Mouse (Mus musculus): ENCODE results near the gene Nfe2l2. TPM values are rescaled to one million over a fixed set of nuclear protein-coding genes. Genes with fewer than 3 reads are reported as not detected.
A peak's percentile ranks its signal among the peaks of the same experiment; 100 is the strongest.

Gene Nfe2l2
- polyA plus RNA-seq (2014; fragmentation: Nextera tagmentation; extraction: Ambion mirVana), result 88.4 and 92.8 TPM in 2 replicates

DNA sequence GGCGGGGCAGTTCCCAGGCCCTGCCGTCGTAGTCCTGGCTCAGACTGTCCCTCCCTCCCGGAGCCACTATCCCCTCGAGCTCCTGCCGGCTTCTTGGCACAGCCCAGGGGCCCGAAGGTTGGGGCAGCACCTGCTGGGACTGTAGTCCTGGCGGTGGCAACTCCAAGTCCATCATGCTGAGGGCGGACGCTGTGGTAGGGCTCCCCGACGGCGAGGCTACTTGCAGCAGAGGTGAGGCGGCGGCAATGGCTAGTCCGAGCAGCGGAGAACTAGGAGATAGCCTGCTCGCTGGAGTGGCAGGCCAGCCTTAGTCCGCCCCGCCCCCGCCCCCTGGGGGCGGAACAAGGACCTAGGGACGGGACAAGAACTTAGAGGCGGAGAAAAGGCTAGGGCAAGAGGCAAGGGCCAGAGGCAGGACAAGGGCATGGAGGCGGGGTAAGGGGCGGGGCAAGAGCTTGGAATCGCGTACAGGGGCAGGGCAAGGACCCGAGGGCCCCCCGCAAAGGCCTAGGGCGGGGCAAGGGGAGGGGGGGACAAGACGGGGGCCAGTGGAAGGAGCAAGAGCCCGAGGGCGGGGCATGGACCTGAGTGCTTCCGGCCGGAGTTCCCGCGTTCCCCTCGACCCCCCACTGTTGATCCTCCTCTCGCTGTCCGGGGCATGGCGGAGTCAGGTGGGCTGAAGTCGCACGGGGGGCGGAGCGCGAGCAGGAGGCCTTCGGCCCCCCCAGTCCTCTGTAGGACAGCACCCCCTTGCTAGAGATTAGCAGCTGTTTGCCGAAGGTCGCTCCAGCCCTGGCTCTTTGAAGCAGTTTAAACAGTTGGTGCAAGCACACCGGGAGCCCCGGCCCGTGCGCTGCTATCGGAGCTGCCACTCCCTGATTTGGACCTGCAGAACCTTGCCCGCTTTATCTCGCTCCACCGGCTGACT is at the start of gene Nfe2l2:
Gene Nfe2l2 (minus strand): TSS at position 408 of the 928 bp plus-strand sequence.
- peak within 1 kb of the TSS; percentile 79 for H3K4me2 ChIP-seq (replicated peaks; ENCODE audit: low read depth, low read length)
- peaks cover 26% of the 10 kb centered on the region for H3K4me1 ChIP-seq (ENCODE audit: control insufficient read depth, insufficient read depth, low read length)
- H3K4me3 ChIP-seq (ENCODE audit: low read depth, low read length), result peak within 1 kb of the TSS; percentile 95
- H3K27me3 ChIP-seq (ENCODE audit: control insufficient read depth, insufficient read depth, low read length), result no peaks in the 10 kb centered on the region
- peak; percentile 92 for ATAC-seq (ENCODE audit: insufficient number of reproducible peaks, insufficient read depth, low FRiP score, low read depth)
- H3K36me3 ChIP-seq (ENCODE audit: control insufficient read depth, insufficient read depth, low read length), result no peaks in the 10 kb centered on the region; the same call in 1 of the 2 replicates
- H3K9me3 ChIP-seq (ENCODE audit: control insufficient read depth, low read depth, low read length), result peaks cover 3% of the 10 kb centered on the region; the same call in 1 of the 2 replicates
- WGBS, result under 1% methylated on average over 58 of the region's 58 CpGs
- peak within 1 kb of the TSS; percentile 92 for H3K9ac ChIP-seq (replicated peaks; ENCODE audit: low read depth, low read length)
- peak within 1 kb of the TSS; percentile 97 for H3K27ac ChIP-seq (ENCODE audit: low read length)

GRCm38 (mm10) chr2:75752306-75753175 is 48.1 kb upstream of the Nfe2l2 start:
- Histone ChIP-seq H3K9me3 (ENCODE audit: control insufficient read depth, low read depth, low read length) (no peaks in the 10 kb centered on the region), H3K4me2 (replicated peaks; ENCODE audit: low read depth, low read length) (no peak overlapping the region), H3K36me3 (ENCODE audit: control insufficient read depth, insufficient read depth, low read length) (no peaks in the 10 kb centered on the region), H3K4me3 (ENCODE audit: low read depth, low read length) (no peak overlapping the region), H3K9ac (replicated peaks; ENCODE audit: low read depth, low read length) (no peak overlapping the region), H3K4me1 (ENCODE audit: control insufficient read depth, insufficient read depth, low read length) (peaks cover 7% of the 10 kb centered on the region; the same call in 1 of the 2 replicates), H3K27ac (ENCODE audit: low read length) (no peak overlapping the region), H3K27me3 (ENCODE audit: control insufficient read depth, insufficient read depth, low read length) (no peaks in the 10 kb centered on the region)
- 90% methylated on average over 22 of the region's 22 CpGs for WGBS
- no peak for ATAC-seq (ENCODE audit: insufficient number of reproducible peaks, insufficient read depth, low FRiP score, low read depth)

GRCm38 (mm10) chr2:75751896-75752295 is 47.5 kb upstream of the Nfe2l2 start:
- no peaks in the 10 kb centered on the region for H3K27me3 ChIP-seq (ENCODE audit: control insufficient read depth, insufficient read depth, low read length)
- H3K4me1 ChIP-seq (ENCODE audit: control insufficient read depth, insufficient read depth, low read length), result 0 out of 2 replicates have a peak, but pooled peaks cover 3% of the 10 kb centered on the region
- no peak overlapping the region for H3K9ac ChIP-seq (replicated peaks; ENCODE audit: low read depth, low read length)
- no peak overlapping the region for H3K27ac ChIP-seq (ENCODE audit: low read length)
- H3K9me3 ChIP-seq (ENCODE audit: control insufficient read depth, low read depth, low read length), result no peaks in the 10 kb centered on the region
- H3K4me2 ChIP-seq (replicated peaks; ENCODE audit: low read depth, low read length), result no peak overlapping the region
- no peaks in the 10 kb centered on the region for H3K36me3 ChIP-seq (ENCODE audit: control insufficient read depth, insufficient read depth, low read length)
- ATAC-seq (ENCODE audit: insufficient number of reproducible peaks, insufficient read depth, low FRiP score, low read depth), result no peak
- no peak overlapping the region for H3K4me3 ChIP-seq (ENCODE audit: low read depth, low read length)
- 69% methylated on average over 6 of the region's 6 CpGs for WGBS

GRCm38 (mm10) chr2:75750869-75751268 is 46.4 kb upstream of the Nfe2l2 start:
- Histone ChIP-seq H3K27me3 (ENCODE audit: control insufficient read depth, insufficient read depth, low read length) (no peaks in the 10 kb centered on the region), H3K9me3 (ENCODE audit: control insufficient read depth, low read depth, low read length) (no peaks in the 10 kb centered on the region), H3K27ac (ENCODE audit: low read length) (no peak overlapping the region), H3K4me2 (replicated peaks; ENCODE audit: low read depth, low read length) (no peak overlapping the region), H3K36me3 (ENCODE audit: control insufficient read depth, insufficient read depth, low read length) (no peaks in the 10 kb centered on the region), H3K4me3 (ENCODE audit: low read depth, low read length) (no peak overlapping the region), H3K4me1 (ENCODE audit: control insufficient read depth, insufficient read depth, low read length) (no peaks in the 10 kb centered on the region), H3K9ac (replicated peaks; ENCODE audit: low read depth, low read length) (no peak overlapping the region)
- ATAC-seq (ENCODE audit: insufficient number of reproducible peaks, insufficient read depth, low FRiP score, low read depth), result no peak
- 78% methylated on average over 10 of the region's 10 CpGs for WGBS

GRCm38 (mm10) chr2:75750043-75750718 is 45.7 kb upstream of the Nfe2l2 start:
- H3K36me3 ChIP-seq (ENCODE audit: control insufficient read depth, insufficient read depth, low read length), result no peaks in the 10 kb centered on the region
- no peak overlapping the region for H3K27ac ChIP-seq (ENCODE audit: low read length)
- H3K9me3 ChIP-seq (ENCODE audit: control insufficient read depth, low read depth, low read length), result no peaks in the 10 kb centered on the region
- no peak overlapping the region for H3K4me3 ChIP-seq (ENCODE audit: low read depth, low read length)
- no peaks in the 10 kb centered on the region for H3K27me3 ChIP-seq (ENCODE audit: control insufficient read depth, insufficient read depth, low read length)
- H3K9ac ChIP-seq (replicated peaks; ENCODE audit: low read depth, low read length), result no peak overlapping the region
- H3K4me2 ChIP-seq (replicated peaks; ENCODE audit: low read depth, low read length), result no peak overlapping the region
- no peak for ATAC-seq (ENCODE audit: insufficient number of reproducible peaks, insufficient read depth, low FRiP score, low read depth)
- WGBS, result 47% methylated on average over 2 of the region's 2 CpGs
- H3K4me1 ChIP-seq (ENCODE audit: control insufficient read depth, insufficient read depth, low read length), result no peaks in the 10 kb centered on the region

DNA sequence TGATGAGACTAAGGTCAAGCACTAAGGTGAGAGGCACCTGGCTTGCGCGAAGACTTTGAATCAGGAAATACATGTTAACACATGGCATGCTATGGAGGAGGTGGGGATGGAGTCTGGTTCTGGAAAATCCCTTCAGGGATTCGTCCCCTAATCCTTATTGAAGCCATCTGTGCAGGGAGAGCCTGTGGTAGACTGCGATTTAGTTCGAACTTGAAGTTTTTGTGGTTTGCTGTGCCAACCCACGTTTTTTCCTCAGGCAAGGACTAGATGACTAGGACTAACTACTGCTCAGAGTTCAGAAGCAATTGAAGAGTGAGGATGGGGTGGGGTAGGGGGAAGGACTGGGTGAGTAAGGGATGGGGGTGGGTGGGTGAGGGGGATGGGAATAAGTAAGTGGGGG is 44.4 kb upstream of the Nfe2l2 start:
- no peak for ATAC-seq (ENCODE audit: insufficient number of reproducible peaks, insufficient read depth, low FRiP score, low read depth)
- no peaks in the 10 kb centered on the region for H3K36me3 ChIP-seq (ENCODE audit: control insufficient read depth, insufficient read depth, low read length)
- no peak overlapping the region for H3K4me2 ChIP-seq (replicated peaks; ENCODE audit: low read depth, low read length)
- 90% methylated on average over 6 of the region's 6 CpGs for WGBS
- H3K27ac ChIP-seq (ENCODE audit: low read length), result no peak overlapping the region
- H3K9me3 ChIP-seq (ENCODE audit: control insufficient read depth, low read depth, low read length), result no peaks in the 10 kb centered on the region
- no peaks in the 10 kb centered on the region for H3K27me3 ChIP-seq (ENCODE audit: control insufficient read depth, insufficient read depth, low read length)
- no peak overlapping the region for H3K4me3 ChIP-seq (ENCODE audit: low read depth, low read length)
- no peaks in the 10 kb centered on the region for H3K4me1 ChIP-seq (ENCODE audit: control insufficient read depth, insufficient read depth, low read length)
- no peak overlapping the region for H3K9ac ChIP-seq (replicated peaks; ENCODE audit: low read depth, low read length)

DNA sequence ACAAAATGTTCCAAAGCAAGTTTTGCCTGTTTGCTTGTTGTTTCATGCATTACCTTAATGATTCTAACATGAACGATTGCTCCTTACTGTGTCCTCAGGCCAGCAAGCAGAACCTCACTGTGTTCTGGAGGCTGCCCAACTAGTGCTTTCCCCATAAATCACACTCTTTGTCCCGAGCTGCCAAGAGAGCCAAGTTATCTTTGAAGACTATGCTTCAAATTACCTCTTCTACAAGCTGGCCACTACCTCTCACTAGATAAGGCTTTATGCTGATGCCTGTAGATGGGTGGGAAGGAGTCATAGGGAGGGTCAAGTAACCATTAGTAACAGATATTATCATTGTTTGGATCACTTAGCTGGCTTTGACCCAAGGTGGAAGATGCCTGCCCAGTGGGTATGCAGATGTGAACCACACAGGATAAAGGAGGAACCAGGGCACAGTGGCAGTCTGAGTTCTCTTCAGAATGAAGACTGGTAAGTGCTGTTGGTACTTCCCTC is 32.6 kb upstream of the Nfe2l2 start:
- no peak for ATAC-seq (ENCODE audit: insufficient number of reproducible peaks, insufficient read depth, low FRiP score, low read depth)
- H3K4me2 ChIP-seq (replicated peaks; ENCODE audit: low read depth, low read length), result no peak overlapping the region
- no peaks in the 10 kb centered on the region for H3K27me3 ChIP-seq (ENCODE audit: control insufficient read depth, insufficient read depth, low read length)
- H3K4me1 ChIP-seq (ENCODE audit: control insufficient read depth, insufficient read depth, low read length), result no peaks in the 10 kb centered on the region
- no peaks in the 10 kb centered on the region for H3K36me3 ChIP-seq (ENCODE audit: control insufficient read depth, insufficient read depth, low read length)
- no peak overlapping the region for H3K4me3 ChIP-seq (ENCODE audit: low read depth, low read length)
- 54% methylated on average over 2 of the region's 2 CpGs for WGBS
- no peak overlapping the region for H3K9ac ChIP-seq (replicated peaks; ENCODE audit: low read depth, low read length)
- H3K27ac ChIP-seq (ENCODE audit: low read length), result no peak overlapping the region
- no peaks in the 10 kb centered on the region for H3K9me3 ChIP-seq (ENCODE audit: control insufficient read depth, low read depth, low read length)
